Mouse (Mus musculus) embryo, embryonic 9.5 days (tissue): ENCODE results near the gene Gm29776.
A peak's percentile ranks its signal among the peaks of the same experiment; 100 is the strongest.

ENCODE experiments used
- DNase-seq: peaks from one replicate; pipeline ENCODE4 v3.0.0-alpha.2; 2017; ENCODE audit errors: extremely low spot score

The Gm29776 gene

GRCm38 (mm10) chr14:54709054-54709453 lies 10.4 kb upstream of the Gm29776 start:
- no peak for DNase-seq

GRCm38 (mm10) chr14:54706589-54707320 lies 8.1 kb upstream of the Gm29776 start:
- DNase-seq = peak; percentile 4

- no peak for DNase-seq
These were observed 7.2 kb upstream of the Gm29776 start for GRCm38 (mm10) chr14:54705844-54706243.

GRCm38 (mm10) chr14:54703207-54703606 lies 4.6 kb upstream of the Gm29776 start:
- no peak for DNase-seq

- peak; percentile 84 for DNase-seq
These were observed 2.7 kb upstream of the Gm29776 start for GRCm38 (mm10) chr14:54701298-54701697.

GRCm38 (mm10) chr14:54699586-54699985 lies 953 bp upstream of the Gm29776 start:
- DNase-seq = no peak

- DNase-seq = no peak
These were observed 1.9 kb downstream of the Gm29776 start for GRCm38 (mm10) chr14:54696752-54697151.

- no peak for DNase-seq
These were observed 3.6 kb downstream of the Gm29776 start for GRCm38 (mm10) chr14:54695042-54695441.

- DNase-seq = no peak
These were observed 11.4 kb downstream of the Gm29776 start for GRCm38 (mm10) chr14:54687251-54687650.

- peak; percentile 99 for DNase-seq
These were observed 12.0 kb downstream of the Gm29776 start, which contains the start of gene Acin1 for GRCm38 (mm10) chr14:54686522-54687143. Acin1 (minus strand) TSS chr14:54686931.

GRCm38 (mm10) chr14:54686063-54686521 lies 12.5 kb downstream of the Gm29776 start, which contains the start of gene 1700123O20Rik:
1700123O20Rik (plus strand) TSS chr14:54686216.
- peak; percentile 87 for DNase-seq

GRCm38 (mm10) chr14:54685471-54685870 lies 13.2 kb downstream of the Gm29776 start:
- no peak for DNase-seq

GRCm38 (mm10) chr14:54682396-54682795 lies 16.2 kb downstream of the Gm29776 start:
- no peak for DNase-seq

GRCm38 (mm10) chr14:54678657-54679304 lies 19.9 kb downstream of the Gm29776 start:
- no peak for DNase-seq

GRCm38 (mm10) chr14:54676290-54676689 lies 22.3 kb downstream of the Gm29776 start:
- no peak for DNase-seq

- DNase-seq = no peak
These were observed 24.3 kb downstream of the Gm29776 start for GRCm38 (mm10) chr14:54674317-54674716.

- DNase-seq = peak; percentile 44
These were observed 29.3 kb downstream of the Gm29776 start for GRCm38 (mm10) chr14:54669381-54669780.

- DNase-seq = no peak
These were observed 34.0 kb downstream of the Gm29776 start for GRCm38 (mm10) chr14:54664477-54665222.

- DNase-seq = no peak
These were observed 38.6 kb downstream of the Gm29776 start for GRCm38 (mm10) chr14:54660009-54660408.

- DNase-seq = peak; percentile 92
These were observed 45.1 kb downstream of the Gm29776 start for GRCm38 (mm10) chr14:54653496-54653895.

- peak; percentile 38 for DNase-seq
These were observed 45.8 kb downstream of the Gm29776 start for GRCm38 (mm10) chr14:54652787-54653186.

GRCm38 (mm10) chr14:54651556-54651955 lies 47.1 kb downstream of the Gm29776 start:
- no peak for DNase-seq
